Mouse (Mus musculus) erythroblast, embryonic 14.5 days (primary cell): ENCODE results near the gene Chmp2a. TPM values are rescaled to one million over a fixed set of nuclear protein-coding genes. Genes with fewer than 3 reads are reported as not detected.
A peak's percentile ranks its signal among the peaks of the same experiment; 100 is the strongest.

ENCODE experiments used
- H3K27me3 ChIP-seq: 2 replicates; pipeline ENCODE4 v1.6.1; 2012; ENCODE audit warnings: inconsistent platforms; ENCODE audit not compliant: control insufficient read depth
- H3K36me3 ChIP-seq: 2 replicates; pipeline ENCODE4 v1.6.1; 2012; ENCODE audit warnings: mild to moderate bottlenecking, inconsistent platforms; ENCODE audit not compliant: control insufficient read depth
- H3K4me1 ChIP-seq: 2 replicates; pipeline ENCODE4 v1.6.1; 2012; ENCODE audit warnings: inconsistent platforms; ENCODE audit not compliant: control insufficient read depth
- H3K4me3 ChIP-seq: replicated peaks from 2 replicates; pipeline ENCODE3; 2012; ENCODE audit warnings: moderate library complexity, mild to moderate bottlenecking, inconsistent platforms
- H3K9me3 ChIP-seq: 2 replicates; pipeline ENCODE4 v1.6.1; 2012; ENCODE audit warnings: low read length, inconsistent platforms, mixed read lengths; ENCODE audit not compliant: control insufficient read depth
- GATA1 ChIP-seq: IDR thresholded peaks from 2 replicates; pipeline ENCODE4 v1.6.1; 2012; ENCODE audit warnings: low read length, inconsistent platforms, mixed read lengths
- TAL1 ChIP-seq: IDR thresholded peaks from 3 replicates; pipeline ENCODE4 v1.6.1; 2012; ENCODE audit warnings: low read length, inconsistent platforms, mixed read lengths
- polyA plus RNA-seq: library from polyadenylated mRNA; stranded (reverse); fragments of >175 nt; gene quantifications from 2 replicates; pipeline ENCODE4 v1.2.3, GENCODE M21; 2012

Gene Chmp2a
- polyA plus RNA-seq, 1 experiment, result 39.9 TPM

DNA sequence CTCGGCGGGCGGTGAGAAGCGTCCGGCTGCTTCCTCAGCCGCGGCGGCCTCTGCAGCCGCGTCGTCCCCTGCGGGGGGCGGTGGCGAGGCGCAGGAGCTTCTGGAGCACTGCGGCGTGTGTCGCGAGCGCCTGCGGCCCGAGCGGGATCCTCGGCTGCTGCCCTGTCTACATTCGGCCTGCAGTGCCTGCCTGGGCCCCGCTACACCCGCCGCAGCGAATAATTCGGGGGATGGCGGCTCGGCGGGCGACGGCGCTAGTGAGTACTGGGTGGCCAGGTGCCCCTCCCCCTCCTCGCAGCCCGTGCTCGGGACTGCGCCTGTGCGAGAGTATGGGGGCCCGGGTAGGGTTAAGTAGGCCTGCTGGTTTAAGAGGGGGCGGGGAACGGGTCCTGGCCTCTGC is 9.8 kb downstream of the Chmp2a start:
- Histone ChIP-seq H3K4me3 (peak overlapping the region; percentile 65), H3K4me1 (peaks cover 39% of the 10 kb centered on the region)

GRCm38 (mm10) chr7:13023928-13024731 is 10.5 kb downstream of the Chmp2a start:
- H3K27me3 ChIP-seq, result peaks cover under 1% of the 10 kb centered on the region; the same call in 1 of the 2 replicates
- no peaks in the 10 kb centered on the region for H3K9me3 ChIP-seq
- H3K4me3 ChIP-seq, result peak overlapping the region; percentile 65
- no peak for TF ChIP-seq TAL1
- no peak for TF ChIP-seq GATA1
- H3K4me1 ChIP-seq, result peaks cover 39% of the 10 kb centered on the region
- peaks cover 41% of the 10 kb centered on the region for H3K36me3 ChIP-seq

More for the DNA sequence above, 9.8 kb downstream of the Chmp2a start:
- peaks cover 48% of the 10 kb centered on the region for H3K36me3 ChIP-seq
- no peaks in the 10 kb centered on the region for H3K27me3 ChIP-seq
- no peak for TF ChIP-seq TAL1
- TF ChIP-seq GATA1, result no peak
- H3K9me3 ChIP-seq, result no peaks in the 10 kb centered on the region

DNA sequence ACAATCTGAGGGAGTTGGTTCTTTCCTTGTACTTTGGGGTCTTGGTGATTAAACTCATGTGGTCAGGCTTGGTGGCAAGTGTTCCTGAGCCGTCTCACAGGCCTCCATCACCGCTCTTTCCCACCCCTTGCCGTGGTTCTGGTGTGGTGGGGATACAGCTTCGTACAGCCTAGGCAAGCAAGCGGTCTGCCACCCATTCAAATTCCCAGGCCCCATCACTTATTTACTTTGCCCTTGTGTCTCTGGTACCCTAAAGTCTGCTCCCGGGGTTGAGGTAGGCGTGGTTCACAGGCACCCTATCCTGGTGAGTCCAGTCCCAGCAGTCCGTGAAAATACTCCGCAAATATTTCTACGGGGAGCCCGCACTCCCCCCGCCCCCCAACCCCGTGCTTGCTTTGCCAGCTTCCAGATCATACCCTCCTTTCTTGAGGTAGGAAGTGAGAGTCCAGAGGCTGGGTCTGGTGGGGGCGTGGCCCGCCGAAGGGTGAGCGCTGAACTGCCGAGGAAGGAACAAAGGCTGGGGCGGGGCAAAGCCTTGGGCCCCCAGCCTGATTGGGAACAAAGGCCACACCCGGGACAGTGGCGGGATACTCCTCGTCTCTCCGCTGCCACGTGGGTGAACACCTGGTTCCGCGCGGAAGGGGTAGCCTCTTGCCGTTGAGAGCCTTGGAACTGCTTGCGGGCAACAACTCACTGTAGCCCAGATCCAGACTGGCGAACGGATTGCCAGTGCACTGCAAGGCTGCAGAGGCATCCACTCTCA is 11.7 kb downstream of the Chmp2a start:
- TF ChIP-seq TAL1, result no peak
- TF ChIP-seq GATA1, result no peak
- peak overlapping the region; percentile 65 for H3K4me3 ChIP-seq
- H3K4me1 ChIP-seq, result peaks cover 43% of the 10 kb centered on the region
- no peaks in the 10 kb centered on the region for H3K9me3 ChIP-seq
- H3K36me3 ChIP-seq, result peaks cover 30% of the 10 kb centered on the region
- H3K27me3 ChIP-seq, result peaks cover 4% of the 10 kb centered on the region; the same call in 1 of the 2 replicates

DNA sequence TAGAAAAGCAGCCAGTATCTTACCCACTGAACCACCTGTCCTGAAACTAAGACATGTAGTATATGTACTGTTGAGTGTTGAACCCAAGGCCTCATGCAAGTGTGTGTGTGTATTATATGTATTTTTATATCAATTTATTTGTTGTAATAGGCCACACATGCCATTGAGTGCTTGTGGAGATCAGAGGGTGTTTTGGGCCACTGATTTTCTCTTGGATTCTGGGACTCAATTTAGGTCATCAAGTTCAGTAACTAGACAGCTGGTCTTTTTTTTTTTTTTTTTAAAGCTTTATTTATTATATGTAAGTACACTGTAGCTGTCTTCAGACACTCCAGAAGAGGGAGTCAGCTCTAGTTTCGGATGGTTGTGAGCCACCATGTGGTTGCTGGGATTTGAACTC is 19.4 kb downstream of the Chmp2a start:
- no peak for TF ChIP-seq TAL1
- no peak for TF ChIP-seq GATA1
- Histone ChIP-seq H3K36me3 (no peaks in the 10 kb centered on the region), H3K4me3 (no peak overlapping the region), H3K9me3 (no peaks in the 10 kb centered on the region), H3K4me1 (peaks cover 27% of the 10 kb centered on the region), H3K27me3 (peaks cover 4% of the 10 kb centered on the region; the same call in 1 of the 2 replicates)

- peaks cover 33% of the 10 kb centered on the region for H3K4me1 ChIP-seq
- no peaks in the 10 kb centered on the region for H3K9me3 ChIP-seq
- no peaks in the 10 kb centered on the region for H3K36me3 ChIP-seq
- H3K27me3 ChIP-seq, result peaks cover 4% of the 10 kb centered on the region; the same call in 1 of the 2 replicates
- H3K4me3 ChIP-seq, result no peak overlapping the region
- TF ChIP-seq TAL1 (no peak), GATA1 (no peak)
Measured at GRCm38 (mm10) chr7:13014275-13014839, 20.2 kb downstream of the Chmp2a start.

DNA sequence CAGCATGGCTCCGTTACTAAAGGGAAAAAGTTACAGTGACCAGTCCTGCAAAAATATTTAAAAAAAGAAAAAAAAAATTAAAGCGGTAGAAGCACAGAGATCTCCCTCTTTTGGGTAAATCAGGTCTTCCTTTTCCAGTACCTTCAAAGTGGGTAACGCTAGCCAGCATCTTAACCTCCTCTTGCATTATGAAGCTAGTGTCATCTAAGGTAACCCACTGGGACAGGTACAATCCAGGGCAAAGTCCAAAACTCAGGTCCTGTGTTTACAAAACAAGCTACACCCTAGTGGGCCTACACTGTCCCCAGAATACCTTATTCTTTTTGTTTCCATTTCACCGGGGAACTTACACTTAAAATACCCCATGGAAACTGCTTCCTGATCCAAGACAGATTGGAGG is 20.9 kb downstream of the Chmp2a start:
- no peaks in the 10 kb centered on the region for H3K9me3 ChIP-seq
- H3K36me3 ChIP-seq, result no peaks in the 10 kb centered on the region
- TF ChIP-seq TAL1 (no peak), GATA1 (no peak)
- peaks cover 39% of the 10 kb centered on the region for H3K4me1 ChIP-seq
- H3K27me3 ChIP-seq, result peaks cover 2% of the 10 kb centered on the region; the same call in 1 of the 2 replicates
- H3K4me3 ChIP-seq, result no peak overlapping the region

GRCm38 (mm10) chr7:13010005-13010908 is 24.4 kb downstream of the Chmp2a start, which contains the start of gene Zbtb45:
TSS of gene Zbtb45 (minus strand) at chr7:13010034.
- peaks cover 13% of the 10 kb centered on the region for H3K9me3 ChIP-seq
- H3K27me3 ChIP-seq, result no peaks in the 10 kb centered on the region
- H3K4me1 ChIP-seq, result peaks cover 44% of the 10 kb centered on the region
- peak within 1 kb of the TSS; percentile 93 for H3K4me3 ChIP-seq
- peaks cover 31% of the 10 kb centered on the region for H3K36me3 ChIP-seq
- TF ChIP-seq TAL1, result no peak
- TF ChIP-seq GATA1, result no peak

GRCm38 (mm10) chr7:13009143-13010004 is 25.2 kb downstream of the Chmp2a start:
- Histone ChIP-seq H3K36me3 (peaks cover 38% of the 10 kb centered on the region), H3K4me1 (peaks cover 42% of the 10 kb centered on the region), H3K4me3 (peak overlapping the region; percentile 93), H3K27me3 (no peaks in the 10 kb centered on the region), H3K9me3 (peaks cover 13% of the 10 kb centered on the region)
- TF ChIP-seq TAL1, result no peak
- no peak for TF ChIP-seq GATA1
